Mouse (Mus musculus) forebrain, embryonic 16.5 days (tissue): Measurements from ENCODE around the gene Epha4. TPM values are rescaled to one million over a fixed set of nuclear protein-coding genes. Genes with fewer than 3 reads are reported as not detected.

Experiments used
- ATAC-seq: fragments of 200-750 bp; cut with Nextera tagmentation; 2 replicates; pipeline ENCODE4 v1.8.0; 2017; ENCODE audit warnings: mild to moderate bottlenecking, moderate library complexity
- H3K27ac ChIP-seq: fragments of 300-500 bp; sonication (generic); 2 replicates; pipeline ENCODE4 v1.5.1; 2014; ENCODE audit warnings: low read length, control low read depth
- H3K27me3 ChIP-seq: fragments of 300-500 bp; sonication (generic); replicated peaks from 2 replicates; pipeline ENCODE4 v1.6.1; 2014; ENCODE audit warnings: low read length; ENCODE audit not compliant: control insufficient read depth, insufficient read depth
- H3K36me3 ChIP-seq: fragments of 300-500 bp; sonication (generic); 2 replicates; pipeline ENCODE4 v1.6.1; 2014; ENCODE audit not compliant: control insufficient read depth, insufficient read depth
- H3K4me1 ChIP-seq: fragments of 300-500 bp; sonication (generic); replicated peaks from 2 replicates; pipeline ENCODE4 v1.6.1; 2014; ENCODE audit warnings: low read length; ENCODE audit not compliant: control insufficient read depth, insufficient read depth
- H3K4me2 ChIP-seq: fragments of 300-500 bp; sonication (generic); 2 replicates; pipeline ENCODE4 v1.6.1; 2014; ENCODE audit warnings: mild to moderate bottlenecking, low read length, control low read depth
- H3K4me3 ChIP-seq: fragments of 300-500 bp; sonication (generic); replicated peaks from 2 replicates; pipeline ENCODE4 v1.5.1; 2014; ENCODE audit warnings: mild to moderate bottlenecking, low read length, control low read depth
- H3K9ac ChIP-seq: fragments of 300-500 bp; sonication (generic); replicated peaks from 2 replicates; pipeline ENCODE4 v1.6.1; 2014; ENCODE audit warnings: low read depth, low read length, control low read depth
- H3K9me3 ChIP-seq: fragments of 300-500 bp; sonication (generic); 2 replicates; pipeline ENCODE4 v1.6.1; 2016; ENCODE audit warnings: low read length; ENCODE audit not compliant: control insufficient read depth
- WGBS: fragments of 180-500 bp; shearing (Covaris S2); extraction: QIAGEN DNeasy Blood & Tissue Kit; methylation state at CpG from one replicate; pipeline ENCODE4 v1.1.7; 2014; 5-methylcytosine and 5-hydroxymethylcytosine counted together
- polyA plus RNA-seq: library from polyadenylated mRNA; unstranded; fragments of >200 nt; fragmentation: Nextera tagmentation; extraction: Ambion mirVana; gene quantifications from 2 replicates; pipeline ENCODE4 v1.2.1, GENCODE M21; 2015

Gene Epha4
- polyA plus RNA-seq, 1 experiment from 2014 or later, result 76.4 TPM

DNA sequence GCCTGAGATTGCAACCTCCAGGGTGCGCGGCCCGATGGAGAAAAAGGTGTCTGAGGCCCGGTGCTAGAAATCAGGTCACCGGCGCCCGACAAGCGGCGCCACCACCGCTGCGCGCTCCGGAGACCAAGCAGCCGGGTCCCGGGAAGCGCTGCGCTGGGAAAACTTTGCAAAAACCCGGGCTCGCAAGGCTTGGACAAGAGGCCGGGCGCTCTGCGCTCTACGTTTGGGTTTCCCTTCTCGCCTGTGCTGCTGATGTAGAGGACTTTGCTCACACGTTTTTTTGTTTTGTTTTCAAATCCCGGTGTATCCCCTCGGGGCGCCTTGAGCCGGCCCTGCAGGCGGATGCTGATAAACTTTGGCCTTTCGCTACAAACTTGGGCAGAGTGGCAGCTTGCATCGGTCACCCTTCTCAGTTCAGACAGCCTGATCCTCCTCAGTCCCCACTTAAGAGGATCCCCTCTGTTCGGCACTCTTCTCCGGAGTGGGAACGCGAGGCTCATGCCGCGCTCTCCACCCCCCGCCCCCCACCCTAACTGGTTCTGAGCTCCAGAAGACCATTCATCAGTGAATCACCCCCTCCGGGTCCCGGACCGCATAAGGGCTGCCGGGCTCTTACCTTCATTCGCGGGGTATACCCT, 444 bp downstream of the Epha4 start:
- H3K4me1 ChIP-seq, result peaks cover 27% of the 10 kb centered on the region

DNA sequence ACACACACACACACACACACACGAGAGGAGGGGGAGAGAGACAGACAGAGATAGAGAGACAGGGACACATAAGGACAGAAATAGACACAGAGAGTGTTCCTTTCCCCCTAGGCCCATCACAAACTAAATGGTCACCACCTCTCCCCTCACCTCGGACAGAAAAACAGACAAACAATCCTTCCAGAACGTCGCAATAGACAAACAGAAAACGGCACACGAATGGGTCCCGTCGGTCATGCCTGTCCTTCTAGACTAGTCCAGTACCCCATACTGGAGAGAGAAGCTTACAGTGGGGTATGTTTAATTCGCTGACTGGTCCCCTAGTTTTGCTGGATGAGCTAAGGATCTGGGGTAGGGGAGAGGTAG, 946 bp downstream of the Epha4 start:
- Histone ChIP-seq H3K27me3 (no peaks in the 10 kb centered on the region), H3K9ac (peak overlapping the region; percentile 83), H3K4me2 (peak overlapping the region; percentile 94), H3K36me3 (no peaks in the 10 kb centered on the region), H3K27ac (peak overlapping the region; percentile 97), H3K9me3 (no peaks in the 10 kb centered on the region), H3K4me1 (peaks cover 32% of the 10 kb centered on the region), H3K4me3 (peak overlapping the region; percentile 82)
- ATAC-seq, result no peak
- under 1% methylated on average over 8 of the region's 9 CpGs for WGBS

More for the DNA sequence above, 444 bp downstream of the Epha4 start:
- Histone ChIP-seq H3K4me2 (peak overlapping the region; percentile 94), H3K9me3 (no peaks in the 10 kb centered on the region), H3K27ac (peak overlapping the region; percentile 97), H3K27me3 (no peaks in the 10 kb centered on the region), H3K4me3 (peak overlapping the region; percentile 82), H3K9ac (peak overlapping the region; percentile 83), H3K36me3 (no peaks in the 10 kb centered on the region)
- WGBS, result under 1% methylated on average over 45 of the region's 45 CpGs
- ATAC-seq, result peak; percentile 29

DNA sequence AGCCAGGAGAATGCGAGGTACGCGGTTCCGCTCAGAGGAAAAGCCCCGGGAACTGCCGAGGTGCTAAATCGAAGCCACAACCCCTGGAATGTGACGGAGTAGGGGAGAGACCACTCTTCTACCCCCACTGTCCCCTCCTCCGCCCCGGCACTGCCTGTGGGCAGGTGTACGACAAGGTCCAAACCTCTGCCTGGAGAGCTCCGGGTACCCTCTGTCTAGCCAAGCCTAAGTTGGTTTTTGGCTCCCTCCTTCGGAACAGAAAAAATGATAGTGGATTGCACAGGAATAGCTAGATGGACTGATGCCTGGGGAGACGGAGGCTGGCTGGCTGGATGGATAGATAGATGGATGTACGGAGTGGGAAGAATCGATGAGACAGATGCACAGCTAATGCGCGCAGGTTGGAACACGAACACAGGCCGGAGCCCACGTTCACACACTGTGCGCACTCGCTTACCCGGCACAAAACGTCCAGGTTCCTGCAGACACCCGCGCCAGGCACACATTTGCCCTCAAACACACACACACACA, 1.4 kb downstream of the Epha4 start:
- no peaks in the 10 kb centered on the region for H3K36me3 ChIP-seq
- peaks cover 36% of the 10 kb centered on the region for H3K4me1 ChIP-seq
- H3K4me3 ChIP-seq, result peak overlapping the region; percentile 82
- no peaks in the 10 kb centered on the region for H3K9me3 ChIP-seq
- 0% methylated on average over 27 of the region's 27 CpGs for WGBS
- H3K4me2 ChIP-seq, result peak overlapping the region; percentile 94
- peak; percentile 17 for ATAC-seq
- H3K9ac ChIP-seq, result peak overlapping the region; percentile 83
- peak overlapping the region; percentile 97 for H3K27ac ChIP-seq
- H3K27me3 ChIP-seq, result no peaks in the 10 kb centered on the region

DNA sequence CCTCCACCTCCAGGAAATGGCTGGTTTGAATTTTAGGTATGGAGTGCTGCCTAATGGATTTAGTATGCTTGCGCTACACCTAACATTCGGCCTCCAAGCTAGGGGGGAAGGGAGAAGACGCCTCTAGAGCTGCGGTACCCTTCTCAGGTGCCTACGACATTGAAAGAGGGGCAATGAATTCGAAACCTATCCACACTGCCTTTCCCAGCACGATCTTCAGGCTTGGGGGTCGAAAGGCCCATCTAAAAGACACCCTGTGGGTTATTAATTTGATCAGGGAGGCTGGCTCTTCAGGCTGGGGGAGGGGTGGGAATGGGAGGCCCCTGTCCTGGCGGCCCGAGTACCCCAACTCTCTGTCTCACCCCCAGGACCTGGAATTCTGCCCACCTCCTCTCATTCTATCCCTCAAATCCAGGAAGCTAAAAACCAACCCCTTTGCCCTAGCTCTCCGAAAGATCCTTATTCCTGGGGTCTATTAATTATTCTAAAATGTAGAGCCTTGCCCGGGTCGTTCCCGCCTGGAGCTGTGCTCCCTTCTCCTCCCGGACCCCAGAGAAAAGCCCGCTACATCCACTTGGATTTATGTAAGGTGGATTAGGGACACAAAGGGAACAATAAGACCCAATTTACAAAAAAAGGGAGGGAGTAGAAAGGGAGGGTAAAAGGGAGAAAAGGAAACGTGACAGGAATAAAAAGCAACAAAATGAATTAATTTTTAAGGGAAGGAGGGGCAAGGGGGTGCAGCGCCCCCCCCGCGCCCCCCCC, 2.3 kb downstream of the Epha4 start:
- H3K4me1 ChIP-seq, result peaks cover 43% of the 10 kb centered on the region
- H3K27ac ChIP-seq, result peak overlapping the region; percentile 97
- no peaks in the 10 kb centered on the region for H3K27me3 ChIP-seq
- WGBS, result 1% methylated on average over 20 of the region's 20 CpGs
- H3K4me3 ChIP-seq, result peak overlapping the region; percentile 82
- H3K9me3 ChIP-seq, result no peaks in the 10 kb centered on the region
- ATAC-seq, result no peak
- H3K4me2 ChIP-seq, result peak overlapping the region; percentile 94
- no peaks in the 10 kb centered on the region for H3K36me3 ChIP-seq
- peak overlapping the region; percentile 83 for H3K9ac ChIP-seq

DNA sequence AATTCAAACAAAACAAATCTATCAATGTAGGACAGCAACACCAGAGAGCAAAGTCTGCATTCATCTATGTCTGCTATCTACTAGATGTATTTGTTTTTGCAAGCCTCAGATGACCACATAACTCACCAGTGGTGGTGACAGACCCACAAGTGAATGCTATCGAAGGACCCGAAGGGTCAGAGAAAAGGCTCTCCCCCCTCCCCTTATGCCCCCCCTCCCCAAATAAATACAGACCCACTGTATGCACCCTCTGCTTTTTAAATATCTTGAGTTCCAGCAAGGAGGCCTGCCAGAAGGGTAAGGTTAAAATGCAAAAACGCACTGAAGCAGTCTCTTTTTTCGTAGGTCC, 2.9 kb downstream of the Epha4 start:
- WGBS, result 3% methylated on average over 4 of the region's 4 CpGs
- no peaks in the 10 kb centered on the region for H3K27me3 ChIP-seq
- H3K27ac ChIP-seq, result peak overlapping the region; percentile 97
- H3K9ac ChIP-seq, result peak overlapping the region; percentile 83
- H3K9me3 ChIP-seq, result no peaks in the 10 kb centered on the region
- H3K36me3 ChIP-seq, result no peaks in the 10 kb centered on the region
- peak overlapping the region; percentile 82 for H3K4me3 ChIP-seq
- no peak for ATAC-seq
- H3K4me1 ChIP-seq, result peaks cover 44% of the 10 kb centered on the region
- peak overlapping the region; percentile 94 for H3K4me2 ChIP-seq

DNA sequence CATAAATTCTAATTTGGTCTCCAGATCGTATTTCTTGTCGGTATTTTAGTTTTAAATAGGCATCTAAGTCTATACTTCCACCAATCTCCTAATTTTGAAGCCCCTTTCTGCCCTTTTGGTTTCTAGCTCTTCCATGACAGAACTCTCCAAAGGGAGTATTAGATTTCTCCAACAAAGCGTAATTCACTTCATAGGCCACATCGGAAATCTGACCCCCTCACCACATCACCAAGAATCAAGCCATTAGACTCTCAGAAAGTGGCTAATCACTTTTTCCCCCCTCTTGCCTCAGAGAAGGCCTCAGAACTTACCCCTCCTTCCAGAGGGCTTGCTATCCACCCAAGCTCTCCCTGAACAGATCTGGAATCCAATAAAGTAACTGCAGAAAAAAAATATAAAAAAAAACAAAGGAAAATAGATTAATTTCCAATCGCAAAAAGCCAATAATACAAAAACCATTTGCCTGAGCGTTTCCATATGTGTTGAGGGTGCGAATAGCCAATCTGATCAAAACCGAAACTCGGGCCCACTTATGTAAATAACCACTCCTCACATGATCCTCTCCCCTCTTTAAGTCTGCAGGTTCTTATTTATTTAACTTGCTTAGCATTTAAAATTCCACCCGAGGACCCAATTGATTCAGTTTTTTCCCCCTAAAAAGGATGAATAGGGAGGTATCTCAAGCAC, 3.4 kb downstream of the Epha4 start:
- Histone ChIP-seq H3K27me3 (no peaks in the 10 kb centered on the region), H3K4me2 (peak overlapping the region; percentile 94), H3K4me3 (peak overlapping the region; percentile 82), H3K4me1 (peaks cover 49% of the 10 kb centered on the region), H3K36me3 (no peaks in the 10 kb centered on the region), H3K9ac (peak overlapping the region; percentile 83), H3K9me3 (no peaks in the 10 kb centered on the region), H3K27ac (peak overlapping the region; percentile 97)
- no peak for ATAC-seq
- WGBS, result 15% methylated on average over 10 of the region's 10 CpGs

DNA sequence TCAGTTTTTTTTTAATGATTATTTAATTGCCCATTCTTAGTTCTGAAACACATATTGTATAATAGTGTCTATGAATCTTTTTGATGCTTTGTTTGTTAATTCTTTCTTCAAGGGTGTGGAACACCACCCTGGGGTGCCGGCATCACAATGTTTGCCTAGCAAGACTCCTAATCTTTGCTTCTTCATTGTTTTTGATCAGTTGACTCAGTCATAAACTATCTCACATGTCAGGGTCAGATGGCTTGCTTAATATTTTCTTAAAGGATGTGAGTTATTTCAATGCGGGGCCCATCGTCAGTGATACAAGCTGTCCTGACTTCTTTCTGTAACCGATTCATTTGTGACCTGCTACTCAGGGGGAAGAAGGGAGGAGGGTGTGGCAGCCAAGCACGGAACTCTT, 4.3 kb downstream of the Epha4 start:
- Histone ChIP-seq H3K4me2 (peak overlapping the region; percentile 94), H3K27ac (0 out of 2 replicates have a peak overlapping the region, but pooled peaks have one; percentile 26), H3K9ac (peak overlapping the region; percentile 83), H3K27me3 (no peaks in the 10 kb centered on the region), H3K4me1 (peaks cover 53% of the 10 kb centered on the region), H3K9me3 (no peaks in the 10 kb centered on the region), H3K36me3 (no peaks in the 10 kb centered on the region), H3K4me3 (peak overlapping the region; percentile 82)
- 26% methylated on average over 5 of the region's 5 CpGs for WGBS
- ATAC-seq, result no peak

DNA sequence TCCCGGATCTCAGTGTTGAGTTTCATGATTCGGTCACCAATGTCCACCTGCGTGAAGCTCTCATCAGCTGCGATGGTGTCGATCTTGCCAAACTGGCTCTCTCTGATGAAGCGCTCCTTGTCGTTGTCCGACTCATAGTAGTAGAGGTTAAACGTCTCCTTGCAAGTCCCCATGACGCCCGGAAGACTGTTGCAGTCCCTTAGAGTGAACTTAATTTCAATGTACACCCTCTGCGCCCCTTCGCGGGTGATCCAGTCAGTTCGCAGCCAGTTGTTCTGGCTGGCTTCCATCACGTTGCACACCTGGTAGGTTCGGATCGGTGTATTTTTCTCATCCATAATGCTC, 8.1 kb downstream of the Epha4 start:
- no peak for ATAC-seq
- no peaks in the 10 kb centered on the region for H3K36me3 ChIP-seq
- H3K4me2 ChIP-seq, result peak overlapping the region; percentile 63
- peak overlapping the region; percentile 36 for H3K4me3 ChIP-seq
- no peaks in the 10 kb centered on the region for H3K9me3 ChIP-seq
- H3K9ac ChIP-seq, result no peak overlapping the region; the same call in 1 of the 2 replicates
- H3K27me3 ChIP-seq, result no peaks in the 10 kb centered on the region
- H3K4me1 ChIP-seq, result peaks cover 83% of the 10 kb centered on the region
- 48% methylated on average over 18 of the region's 18 CpGs for WGBS
- peak overlapping the region; percentile 41 for H3K27ac ChIP-seq
